Mouse (Mus musculus): ENCODE data around the gene Cpne5. TPM values are rescaled to one million over a fixed set of nuclear protein-coding genes. Genes with fewer than 3 reads are reported as not detected.
"Not testable (repeated sequence)": the region's sequence is repeated elsewhere in the genome, so short reads cannot be mapped to it uniquely, and the experiment has no call there.

Gene Cpne5
- polyA plus RNA-seq (2016; fragmentation: Nextera tagmentation; extraction: Ambion mirVana) = 9.9 and 10.7 TPM in 2 replicates

DNA sequence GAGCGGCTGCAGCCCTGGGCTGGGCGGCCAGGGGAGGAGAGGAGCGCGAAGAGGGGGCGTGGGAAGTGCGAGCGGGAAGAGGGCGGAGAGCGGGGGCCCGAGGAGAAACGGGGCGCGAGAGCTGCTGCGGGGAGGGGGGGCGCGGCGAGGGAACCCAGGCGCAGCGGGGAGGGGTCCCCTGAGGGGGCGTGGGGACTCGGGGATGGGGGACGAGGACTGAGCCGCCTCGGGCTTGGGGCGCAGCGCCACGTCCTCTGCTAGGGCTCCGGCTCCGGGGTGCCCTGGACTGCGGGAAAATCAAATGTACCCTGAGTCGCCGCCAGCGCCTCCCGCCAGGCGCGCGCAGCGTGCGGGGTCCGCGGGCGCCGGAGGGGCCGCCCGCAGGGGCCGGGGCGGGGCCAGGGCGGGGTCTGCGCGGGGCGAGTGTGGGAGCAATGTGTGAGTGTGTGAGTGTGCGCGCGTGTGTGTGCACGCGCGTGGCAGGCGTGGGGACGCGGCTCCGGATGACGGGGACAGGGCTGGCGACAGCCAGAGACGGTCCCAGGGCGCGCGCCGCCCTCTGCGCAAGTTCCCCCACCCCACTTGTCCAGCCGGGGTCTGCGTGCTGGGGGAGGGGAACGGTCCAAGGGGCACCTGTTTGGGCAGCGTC is at the start of gene Cpne5:
Gene Cpne5 (minus strand): TSS at position 396 of the 649 bp plus-strand sequence.
- Histone ChIP-seq H3K36me3 (replicated peaks) (no peaks in the 10 kb centered on the region), H3K4me1 (peaks cover 38% of the 10 kb centered on the region), H3K27ac (peak within 1 kb of the TSS; percentile 50; the same call in 1 of the 2 replicates), H3K9me3 (no peaks in the 10 kb centered on the region), H3K9ac (peak within 1 kb of the TSS; percentile 69), H3K4me2 (peak within 1 kb of the TSS; percentile 100), H3K27me3 (peaks cover 67% of the 10 kb centered on the region), H3K4me3 (replicated peaks) (peak within 1 kb of the TSS; percentile 64)
- WGBS = 1% methylated on average over 58 of the region's 73 CpGs
- peak; percentile 64 for ATAC-seq (ENCODE audit: low FRiP score)

DNA sequence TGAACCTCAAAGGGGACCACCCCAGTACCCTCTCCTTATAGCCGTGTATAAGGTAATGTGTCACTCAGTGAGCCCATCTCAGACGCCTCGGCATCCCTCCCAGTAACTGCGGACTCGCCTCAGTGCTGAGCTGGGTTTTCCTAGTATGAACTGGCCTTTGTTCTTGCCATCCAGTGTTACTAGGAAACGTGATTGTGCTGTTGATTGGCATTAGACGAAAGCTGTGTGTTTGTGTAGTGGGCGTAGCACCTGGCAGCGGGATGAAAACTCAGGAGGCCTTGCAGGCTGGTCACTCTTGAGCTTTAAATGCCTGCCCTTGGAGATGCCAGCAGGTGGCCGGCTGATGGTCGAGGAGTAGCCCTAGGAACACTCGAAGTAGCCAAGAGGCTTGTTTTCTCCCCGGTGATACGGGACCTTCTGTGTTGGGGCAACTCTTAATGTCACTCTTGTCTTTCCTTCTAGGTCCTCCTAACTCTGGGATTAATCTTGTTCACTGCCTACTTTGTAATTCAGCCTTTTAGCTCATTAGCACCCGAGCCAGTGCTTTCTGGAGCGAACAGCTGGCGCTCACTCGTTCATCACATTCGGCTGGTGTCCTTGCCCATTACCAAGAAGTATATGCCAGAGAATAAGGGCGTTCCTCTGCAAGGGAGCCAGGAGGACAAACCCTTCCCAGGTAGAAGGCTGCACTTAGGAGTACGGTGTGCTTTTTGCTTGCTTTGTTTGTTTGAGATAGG is 44.4 kb upstream of the Cpne5 start:
- H3K36me3 ChIP-seq (replicated peaks) = peaks cover 45% of the 10 kb centered on the region
- WGBS = 38% methylated on average over 21 of the region's 21 CpGs
- no peaks in the 10 kb centered on the region for H3K9me3 ChIP-seq
- H3K4me1 ChIP-seq = peaks cover 14% of the 10 kb centered on the region
- peak overlapping the region; percentile 22 for H3K4me2 ChIP-seq
- ATAC-seq (ENCODE audit: low FRiP score) = peak; percentile 67; the same call in 1 of the 2 replicates
- peak overlapping the region; percentile 83 for H3K27ac ChIP-seq
- H3K27me3 ChIP-seq = no peaks in the 10 kb centered on the region
- peak overlapping the region; percentile 33; the same call in 1 of the 2 replicates for H3K9ac ChIP-seq
- H3K4me3 ChIP-seq (replicated peaks) = no peak overlapping the region

DNA sequence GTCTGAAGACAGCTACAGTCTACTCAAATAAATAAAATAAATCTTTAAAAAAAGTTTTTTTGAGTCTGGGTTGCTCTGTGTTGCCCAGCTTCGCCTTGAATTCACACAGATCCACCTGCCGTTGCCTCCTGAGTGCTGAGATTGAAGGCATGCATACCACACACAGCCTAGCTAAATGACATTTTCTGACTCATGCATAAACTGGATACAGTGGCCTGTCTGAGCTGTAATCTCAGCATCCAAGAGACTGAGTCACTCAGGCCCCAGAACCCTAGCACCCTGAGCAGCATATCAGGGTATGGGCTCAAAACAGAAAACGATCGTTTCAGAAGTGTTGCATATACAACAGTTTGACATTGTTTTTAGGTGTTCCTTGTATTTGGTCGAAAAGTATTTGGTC is 43.6 kb upstream of the Cpne5 start:
- Histone ChIP-seq H3K4me1 (peaks cover 14% of the 10 kb centered on the region), H3K27me3 (no peaks in the 10 kb centered on the region), H3K36me3 (replicated peaks) (peaks cover 45% of the 10 kb centered on the region), H3K9ac (no peak overlapping the region), H3K4me3 (replicated peaks) (no peak overlapping the region), H3K4me2 (no peak overlapping the region), H3K9me3 (no peaks in the 10 kb centered on the region), H3K27ac (peak overlapping the region; percentile 83; the same call in 1 of the 2 replicates)
- ATAC-seq (ENCODE audit: low FRiP score) = no peak
- WGBS = 76% methylated on average over 5 of the region's 5 CpGs

DNA sequence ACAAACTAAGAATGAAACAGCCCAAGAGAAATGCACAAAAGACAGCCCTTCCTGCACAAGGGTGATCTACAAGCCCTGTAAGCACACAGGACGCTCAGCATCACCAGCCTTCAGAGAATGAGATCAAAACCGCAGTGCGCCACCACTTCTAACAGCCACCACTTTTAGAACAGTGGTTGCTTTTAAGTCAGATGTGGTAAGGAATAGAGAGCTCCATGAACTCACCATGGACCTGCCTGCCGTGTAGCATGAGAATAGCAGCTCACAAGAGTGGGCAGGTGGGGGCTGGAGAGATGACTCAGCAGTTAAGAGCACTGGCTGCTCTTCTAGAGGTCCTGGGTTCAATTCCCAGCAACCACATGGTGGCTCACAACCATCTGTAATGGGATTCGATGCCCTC is 42.5 kb upstream of the Cpne5 start:
- Histone ChIP-seq H3K27me3 (no peaks in the 10 kb centered on the region), H3K9ac (no peak overlapping the region), H3K9me3 (no peaks in the 10 kb centered on the region), H3K4me1 (peaks cover 14% of the 10 kb centered on the region), H3K4me3 (replicated peaks) (no peak overlapping the region), H3K27ac (no peak overlapping the region), H3K36me3 (replicated peaks) (peaks cover 36% of the 10 kb centered on the region), H3K4me2 (no peak overlapping the region)
- no peak for ATAC-seq (ENCODE audit: low FRiP score)
- 91% methylated on average over 5 of the region's 5 CpGs for WGBS

DNA sequence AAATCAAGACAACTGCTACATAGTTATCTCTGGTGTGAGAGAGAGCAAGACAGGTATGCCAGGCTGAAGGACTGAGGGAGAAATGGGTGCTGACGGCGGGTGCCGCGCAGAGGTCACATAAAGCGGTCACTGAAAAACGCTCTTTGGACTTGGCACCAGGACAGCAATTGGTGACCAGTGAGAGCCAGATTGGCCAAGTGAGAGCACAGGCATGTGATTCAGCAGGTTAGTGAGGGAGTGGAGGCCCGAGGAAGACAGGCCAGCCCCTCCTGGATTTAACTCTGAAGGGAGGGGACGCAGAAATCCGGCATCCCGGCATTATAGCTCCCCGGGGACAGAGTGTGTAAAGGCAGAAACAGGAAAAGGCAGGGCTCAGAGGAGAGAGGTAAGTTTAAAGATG is 35.9 kb upstream of the Cpne5 start:
- peaks cover 16% of the 10 kb centered on the region for H3K4me1 ChIP-seq
- 91% methylated on average over 11 of the region's 11 CpGs for WGBS
- no peak overlapping the region for H3K9ac ChIP-seq
- H3K27ac ChIP-seq = no peak overlapping the region
- H3K36me3 ChIP-seq (replicated peaks) = peaks cover 10% of the 10 kb centered on the region; the same call in 1 of the 2 replicates
- no peaks in the 10 kb centered on the region for H3K27me3 ChIP-seq
- ATAC-seq (ENCODE audit: low FRiP score) = no peak
- H3K4me3 ChIP-seq (replicated peaks) = no peak overlapping the region
- no peak overlapping the region for H3K4me2 ChIP-seq
- no peaks in the 10 kb centered on the region for H3K9me3 ChIP-seq

DNA sequence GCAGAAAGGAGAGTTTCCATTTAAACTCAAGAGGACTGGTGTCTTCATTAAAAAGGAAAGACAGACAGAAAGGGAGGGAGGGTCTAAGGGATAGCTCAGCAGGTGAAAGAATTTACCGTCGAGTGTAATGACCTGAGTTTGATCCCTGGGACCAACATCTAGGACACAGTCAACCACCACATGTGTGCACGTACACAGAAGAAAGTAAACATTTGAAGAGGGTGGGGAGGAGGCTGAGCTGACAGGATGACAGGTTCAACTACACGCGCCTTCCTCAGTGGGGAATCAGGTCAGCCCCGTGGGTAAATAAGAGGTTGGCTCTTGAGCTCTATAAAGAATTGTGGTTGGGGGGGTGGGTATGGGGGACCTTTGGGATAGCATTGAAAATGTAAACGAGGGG is 35.2 kb upstream of the Cpne5 start:
- H3K4me2 ChIP-seq = no peak overlapping the region
- no peak for ATAC-seq (ENCODE audit: low FRiP score)

DNA sequence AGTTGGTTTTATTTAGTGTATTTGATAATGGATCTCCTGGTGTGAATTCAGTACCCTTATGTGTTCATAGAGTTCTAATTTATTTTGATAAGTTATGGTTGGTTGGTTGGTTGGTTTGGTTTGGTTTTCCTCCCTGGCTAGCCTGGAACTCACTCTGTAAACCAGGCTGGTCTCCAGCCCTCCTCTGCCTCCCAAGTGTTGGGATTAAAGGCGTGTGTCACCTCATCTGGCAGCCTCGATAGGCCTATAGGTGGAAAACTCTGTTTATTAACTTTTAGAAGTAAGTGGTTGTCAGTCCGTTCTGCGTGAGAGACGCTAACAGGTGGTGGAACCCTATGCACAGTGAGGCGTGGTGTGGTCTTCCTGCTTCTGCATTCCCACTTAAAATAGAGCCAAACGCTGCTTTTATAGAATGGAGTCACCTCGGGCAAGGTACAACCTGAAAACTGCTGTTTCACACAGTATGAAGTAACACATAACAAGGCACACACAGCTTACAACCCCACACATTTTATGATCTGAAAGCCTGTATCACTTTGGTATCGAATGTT is 32.3 kb upstream of the Cpne5 start:
- ATAC-seq (ENCODE audit: low FRiP score) = no peak
- no peak overlapping the region for H3K9ac ChIP-seq
- H3K4me2 ChIP-seq = no peak overlapping the region; the same call in 1 of the 2 replicates
- WGBS = 95% methylated on average over 9 of the region's 9 CpGs
- H3K36me3 ChIP-seq (replicated peaks) = no peaks in the 10 kb centered on the region
- no peak overlapping the region for H3K4me3 ChIP-seq (replicated peaks)
- no peak overlapping the region for H3K27ac ChIP-seq
- H3K4me1 ChIP-seq = peaks cover 22% of the 10 kb centered on the region
- H3K9me3 ChIP-seq = no peaks in the 10 kb centered on the region
- no peaks in the 10 kb centered on the region for H3K27me3 ChIP-seq

More for the DNA sequence above, 35.2 kb upstream of the Cpne5 start:
- Histone ChIP-seq H3K4me3 (replicated peaks) (no peak overlapping the region), H3K27ac (no peak overlapping the region), H3K4me1 (peaks cover 18% of the 10 kb centered on the region), H3K36me3 (replicated peaks) (0 out of 2 replicates have a peak, but pooled peaks cover 3% of the 10 kb centered on the region), H3K9ac (no peak overlapping the region), H3K9me3 (no peaks in the 10 kb centered on the region), H3K27me3 (no peaks in the 10 kb centered on the region)
- 89% methylated on average over 7 of the region's 7 CpGs for WGBS

DNA sequence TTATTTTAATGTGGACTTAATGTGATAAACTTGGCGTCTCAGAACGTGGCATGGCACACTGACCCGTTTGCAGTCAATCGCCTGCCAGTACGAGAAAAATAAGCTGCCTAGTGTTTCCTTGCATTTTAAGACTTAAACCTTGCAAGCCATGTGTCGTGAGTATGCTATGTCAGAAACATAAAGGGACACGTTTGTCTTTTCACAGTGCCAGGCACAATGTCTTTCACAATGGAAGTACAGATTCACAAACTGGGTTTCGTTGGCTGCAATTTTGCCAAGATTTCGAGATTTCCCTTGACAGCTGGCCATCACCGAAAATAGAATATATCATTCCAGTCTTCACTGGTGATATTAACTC is 31.4 kb upstream of the Cpne5 start:
- Histone ChIP-seq H3K36me3 (replicated peaks) (no peaks in the 10 kb centered on the region), H3K27me3 (no peaks in the 10 kb centered on the region), H3K9me3 (no peaks in the 10 kb centered on the region), H3K4me1 (peaks cover 27% of the 10 kb centered on the region), H3K27ac (peak overlapping the region; percentile 82), H3K4me3 (replicated peaks) (peak overlapping the region; percentile 92), H3K4me2 (peak overlapping the region; percentile 72), H3K9ac (peak overlapping the region; percentile 88)
- ATAC-seq (ENCODE audit: low FRiP score) = no peak
- 22% methylated on average over 10 of the region's 10 CpGs for WGBS

DNA sequence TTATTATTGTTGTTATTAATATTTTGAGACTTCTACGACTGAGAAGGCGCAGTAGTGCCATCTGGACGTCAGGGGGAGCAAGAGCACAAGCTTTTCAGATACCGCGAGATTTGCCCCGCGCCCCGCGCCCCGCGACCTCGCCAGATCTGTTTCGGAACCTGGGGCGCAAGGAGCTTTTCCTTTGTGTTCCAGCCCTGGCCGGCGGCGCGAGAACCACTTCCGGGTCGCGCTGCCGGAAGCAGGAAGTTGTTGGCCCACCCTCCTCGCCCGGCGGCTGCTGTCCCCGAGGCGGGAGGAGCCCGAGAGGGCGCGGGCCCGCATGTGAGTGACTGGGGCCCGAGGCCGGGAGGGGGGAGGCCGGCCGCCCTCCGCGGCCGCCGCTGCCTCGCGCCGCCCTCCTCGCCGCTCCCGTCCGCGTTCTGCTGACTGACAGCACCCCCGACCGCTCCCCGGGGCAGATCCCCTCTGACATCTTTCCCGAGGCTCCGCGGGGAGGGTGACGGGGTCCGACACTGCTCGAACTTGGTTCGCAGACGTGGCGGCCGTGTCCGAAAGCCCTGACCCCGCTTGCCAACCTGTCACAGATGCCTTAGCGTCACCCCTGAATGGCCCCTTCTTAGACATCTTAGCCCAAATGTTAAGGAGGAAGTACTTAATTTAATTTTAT is 30.8 kb upstream of the Cpne5 start, which contains the start of gene BC004004:
Gene BC004004 (plus strand): TSS at position 107 of the 667 bp plus-strand sequence.
- peak within 1 kb of the TSS; percentile 88 for H3K9ac ChIP-seq
- no peaks in the 10 kb centered on the region for H3K27me3 ChIP-seq
- ATAC-seq (ENCODE audit: low FRiP score) = peak; percentile 93
- under 1% methylated on average over 52 of the region's 63 CpGs for WGBS
- H3K4me1 ChIP-seq = peaks cover 26% of the 10 kb centered on the region
- no peaks in the 10 kb centered on the region for H3K9me3 ChIP-seq
- H3K4me2 ChIP-seq = peak within 1 kb of the TSS; percentile 72
- peak within 1 kb of the TSS; percentile 82 for H3K27ac ChIP-seq
- H3K4me3 ChIP-seq (replicated peaks) = peak within 1 kb of the TSS; percentile 92
- no peaks in the 10 kb centered on the region for H3K36me3 ChIP-seq (replicated peaks)

DNA sequence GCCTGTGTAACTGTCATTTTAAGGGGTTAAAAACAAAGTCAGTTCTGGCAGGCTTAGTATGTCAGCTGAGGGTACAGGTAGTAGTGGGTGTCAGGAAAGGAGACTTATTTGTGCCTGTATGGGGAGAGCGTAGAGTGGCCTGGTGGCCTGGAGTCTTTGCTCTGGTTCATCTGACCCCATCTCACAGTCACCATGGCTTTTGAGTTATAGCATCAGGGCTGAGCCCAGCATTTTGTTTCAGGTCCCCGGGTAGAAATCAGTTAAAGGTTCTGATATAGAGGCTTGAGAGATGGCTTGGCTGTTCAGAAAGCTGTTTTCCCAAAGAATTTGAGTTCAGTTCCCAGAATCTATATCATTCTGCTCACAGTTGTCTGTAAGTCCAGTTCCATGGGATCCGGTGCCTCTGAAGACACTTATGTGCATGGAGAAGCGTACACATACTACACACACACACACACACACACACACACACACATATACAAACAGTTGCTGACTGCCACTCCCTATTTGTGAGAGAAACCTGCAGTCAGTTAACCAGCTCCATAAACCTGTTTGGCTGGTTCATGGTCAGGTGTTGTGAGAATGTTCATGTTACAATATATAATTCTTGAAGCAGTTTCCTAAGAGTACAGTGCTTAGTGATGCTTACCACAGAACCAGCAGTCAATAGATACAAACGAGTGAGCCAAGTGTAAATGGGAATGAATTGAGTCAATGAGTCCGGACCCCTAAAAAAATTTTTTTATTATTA is 30.1 kb upstream of the Cpne5 start:
- Histone ChIP-seq H3K4me2 (peak overlapping the region; percentile 72), H3K4me3 (replicated peaks) (peak overlapping the region; percentile 92), H3K27me3 (no peaks in the 10 kb centered on the region), H3K36me3 (replicated peaks) (no peaks in the 10 kb centered on the region), H3K9me3 (no peaks in the 10 kb centered on the region), H3K27ac (peak overlapping the region; percentile 82; the same call in 1 of the 2 replicates), H3K9ac (peak overlapping the region; percentile 88), H3K4me1 (peaks cover 28% of the 10 kb centered on the region)
- WGBS = 66% methylated on average over 6 of the region's 6 CpGs
- ATAC-seq (ENCODE audit: low FRiP score) = peak; percentile 39

DNA sequence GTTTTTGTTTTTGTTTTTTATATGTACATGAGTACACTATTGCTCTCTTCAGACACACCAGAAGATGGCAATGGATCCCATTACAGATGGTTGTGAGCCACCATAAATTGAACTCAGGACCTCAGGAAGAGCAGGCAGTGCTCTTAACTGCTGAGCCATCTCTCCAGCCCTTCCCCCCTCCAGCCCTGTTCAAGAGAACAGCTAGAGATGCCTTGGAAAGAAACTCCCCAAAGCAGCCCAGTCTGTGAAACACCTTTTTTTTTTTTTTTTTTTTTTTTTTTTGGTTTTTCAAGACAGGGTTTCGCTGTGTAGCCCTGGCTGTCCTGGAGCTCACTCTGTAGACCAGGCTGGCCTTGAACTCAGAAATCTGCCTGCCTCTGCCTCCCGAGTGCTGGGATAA is 29.1 kb upstream of the Cpne5 start:
- WGBS = 91% methylated on average over 2 of the region's 2 CpGs
- H3K9ac ChIP-seq = not testable (repeated sequence)
- H3K4me1 ChIP-seq = peaks cover 38% of the 10 kb centered on the region

More for the DNA sequence above, 29.1 kb upstream of the Cpne5 start:
- ATAC-seq (ENCODE audit: low FRiP score); H3K9me3 ChIP-seq; H3K27ac ChIP-seq; H3K36me3 ChIP-seq (replicated peaks); H3K4me3 ChIP-seq (replicated peaks); H3K27me3 ChIP-seq; H3K4me2 ChIP-seq: not testable (repeated sequence)
